Mouse (Mus musculus) cerebellum, adult 2 months (tissue): ENCODE results near the gene Agpat3.

Experiments
- CTCF ChIP-seq: fragments of 200-500 bp; IDR thresholded peaks from 2 replicates; pipeline ENCODE4 v1.5.1; 2011; ENCODE audit warnings: low read depth, mild to moderate bottlenecking, control low read depth, low read length, moderate library complexity, borderline replicate concordance; ENCODE audit not compliant: insufficient read depth
- POLR2A ChIP-seq: fragments of 200-500 bp; IDR thresholded peaks from 2 replicates; pipeline ENCODE4 v1.6.1; 2011; ENCODE audit warnings: low read length, control low read depth, borderline replicate concordance; ENCODE audit not compliant: insufficient read depth

DNA sequence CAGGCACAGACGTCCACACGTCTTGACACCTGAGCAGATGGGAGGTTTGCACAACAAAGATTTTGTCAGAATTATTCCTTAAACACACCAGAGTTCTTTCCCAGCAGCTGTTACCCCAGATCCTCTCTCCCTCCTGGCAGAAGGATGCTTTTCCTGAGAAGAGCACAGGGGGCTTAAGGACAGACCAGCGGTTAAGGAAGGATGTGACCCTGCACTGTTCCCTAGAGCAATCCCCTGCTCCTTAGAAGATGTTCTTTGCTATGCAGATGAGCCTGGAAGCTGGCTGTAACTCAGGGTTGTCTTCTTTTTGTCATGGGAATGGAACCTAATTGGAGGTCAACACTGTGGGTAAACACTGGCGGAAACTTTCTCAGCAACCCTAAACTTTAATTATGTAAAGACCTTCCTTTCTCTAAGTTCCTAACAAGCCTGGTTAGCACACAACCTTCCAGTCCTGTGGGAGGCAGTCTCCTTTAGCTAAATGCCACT, 38.7 kb upstream of the Agpat3 start:
- no peak for TF ChIP-seq CTCF
- TF ChIP-seq POLR2A = no peak
